Mouse (Mus musculus) bone marrow macrophage, adult 2 months (primary cell): ENCODE results near the gene Prkar1b. TPM values are rescaled to one million over a fixed set of nuclear protein-coding genes. Genes with fewer than 3 reads are reported as not detected.

Experiments
- H3K27ac ChIP-seq: 2 replicates; pipeline ENCODE4 v1.5.1; 2012; ENCODE audit warnings: low read depth, low read length; ENCODE audit not compliant: insufficient read depth
- H3K4me1 ChIP-seq: 2 replicates; pipeline ENCODE4 v1.6.1; 2012; ENCODE audit warnings: low read length; ENCODE audit not compliant: control insufficient read depth, insufficient read depth
- H3K4me3 ChIP-seq: 2 replicates; pipeline ENCODE4 v1.5.1; 2012; ENCODE audit warnings: mild to moderate bottlenecking, low read length, moderate library complexity; ENCODE audit not compliant: insufficient read depth
- CTCF ChIP-seq: IDR thresholded peaks from 2 replicates; pipeline ENCODE4 v1.5.1; 2012; ENCODE audit warnings: low read depth, mild to moderate bottlenecking, low read length, moderate library complexity
- POLR2A ChIP-seq: IDR thresholded peaks from 2 replicates; pipeline ENCODE4 v1.6.1; 2012; ENCODE audit warnings: mild to moderate bottlenecking, low read depth, low read length, borderline replicate concordance
- polyA plus RNA-seq: library from polyadenylated mRNA; stranded (reverse); fragments of >200 nt; gene quantifications from 2 replicates; pipeline ENCODE4 v1.2.4, GENCODE M21; 2012; ENCODE audit not compliant: missing spikeins, insufficient read depth, insufficient read length

Gene Prkar1b
- polyA plus RNA-seq, 1 experiment, result 2.1 TPM

- H3K4me1 ChIP-seq, result no peaks in the 10 kb centered on the region
- TF ChIP-seq POLR2A, result no peak
- TF ChIP-seq CTCF, result no peak
- H3K27ac ChIP-seq, result no peak overlapping the region
- no peak overlapping the region for H3K4me3 ChIP-seq
Observed at GRCm38 (mm10) chr5:139049367-139049766, 100.4 kb downstream of the Prkar1b start.

- H3K4me3 ChIP-seq, result no peak overlapping the region
Observed at GRCm38 (mm10) chr5:139047171-139047570, 102.6 kb downstream of the Prkar1b start.

GRCm38 (mm10) chr5:139046636-139047035, 103.2 kb downstream of the Prkar1b start:
- Histone ChIP-seq H3K27ac (no peak overlapping the region), H3K4me3 (no peak overlapping the region), H3K4me1 (0 out of 2 replicates have a peak, but pooled peaks cover 2% of the 10 kb centered on the region)
- TF ChIP-seq POLR2A (no peak), CTCF (no peak)

More at GRCm38 (mm10) chr5:139047171-139047570, 102.6 kb downstream of the Prkar1b start:
- Histone ChIP-seq H3K4me1 (0 out of 2 replicates have a peak, but pooled peaks cover under 1% of the 10 kb centered on the region), H3K27ac (no peak overlapping the region)
- TF ChIP-seq CTCF, result no peak
- TF ChIP-seq POLR2A, result no peak

- Histone ChIP-seq H3K27ac (no peak overlapping the region), H3K4me3 (no peak overlapping the region), H3K4me1 (0 out of 2 replicates have a peak, but pooled peaks cover 2% of the 10 kb centered on the region)
- TF ChIP-seq POLR2A, result no peak
- no peak for TF ChIP-seq CTCF
Observed at GRCm38 (mm10) chr5:139043546-139043945, 106.3 kb downstream of the Prkar1b start.

- TF ChIP-seq CTCF, result no peak
- TF ChIP-seq POLR2A, result no peak
- Histone ChIP-seq H3K27ac (no peak overlapping the region), H3K4me1 (0 out of 2 replicates have a peak, but pooled peaks cover 2% of the 10 kb centered on the region), H3K4me3 (no peak overlapping the region)
Observed at GRCm38 (mm10) chr5:139042299-139042698, 107.5 kb downstream of the Prkar1b start.

GRCm38 (mm10) chr5:139035171-139035570, 114.6 kb downstream of the Prkar1b start:
- no peak overlapping the region for H3K27ac ChIP-seq
- no peaks in the 10 kb centered on the region for H3K4me1 ChIP-seq
- no peak for TF ChIP-seq CTCF
- H3K4me3 ChIP-seq, result no peak overlapping the region

- H3K4me3 ChIP-seq, result no peak overlapping the region
- H3K27ac ChIP-seq, result no peak overlapping the region
- H3K4me1 ChIP-seq, result no peaks in the 10 kb centered on the region
- no peak for TF ChIP-seq POLR2A
- no peak for TF ChIP-seq CTCF
Observed at GRCm38 (mm10) chr5:139034746-139035145, 115.1 kb downstream of the Prkar1b start.

GRCm38 (mm10) chr5:139033406-139034317, 116.1 kb downstream of the Prkar1b start:
- Histone ChIP-seq H3K4me1 (no peaks in the 10 kb centered on the region), H3K4me3 (no peak overlapping the region), H3K27ac (no peak overlapping the region)
- TF ChIP-seq CTCF (no peak), POLR2A (no peak)

- TF ChIP-seq POLR2A (no peak), CTCF (no peak)
- Histone ChIP-seq H3K27ac (no peak overlapping the region), H3K4me1 (peaks cover 31% of the 10 kb centered on the region), H3K4me3 (no peak overlapping the region)
Observed at GRCm38 (mm10) chr5:139027603-139028002, 122.2 kb downstream of the Prkar1b start.

GRCm38 (mm10) chr5:139024351-139025105, 125.3 kb downstream of the Prkar1b start:
- no peak for TF ChIP-seq CTCF
- TF ChIP-seq POLR2A, result no peak
- Histone ChIP-seq H3K27ac (peak overlapping the region; percentile 97), H3K4me3 (peak overlapping the region; percentile 29), H3K4me1 (peaks cover 62% of the 10 kb centered on the region)
